Mouse (Mus musculus) megakaryocyte, embryonic 14.5 days (primary cell): ENCODE data around the gene Wnt1. TPM values are rescaled to one million over a fixed set of nuclear protein-coding genes. Genes with fewer than 3 reads are reported as not detected.

Experiments
- H3K27me3 ChIP-seq: replicated peaks from 2 replicates; pipeline ENCODE3; 2012; ENCODE audit warnings: inconsistent platforms
- H3K36me3 ChIP-seq: replicated peaks from 2 replicates; pipeline ENCODE3; 2012; ENCODE audit warnings: low read length, inconsistent platforms, mixed read lengths
- H3K4me1 ChIP-seq: 2 replicates; pipeline ENCODE4 v1.6.1; 2012; ENCODE audit warnings: inconsistent platforms
- H3K4me3 ChIP-seq: replicated peaks from 2 replicates; pipeline ENCODE3; 2012; ENCODE audit warnings: moderate library complexity, mild to moderate bottlenecking, inconsistent platforms
- H3K9me3 ChIP-seq: 2 replicates; pipeline ENCODE4 v1.6.1; 2012; ENCODE audit warnings: inconsistent platforms
- FLI1 ChIP-seq: IDR thresholded peaks from 2 replicates; pipeline ENCODE4 v1.6.1; 2012; ENCODE audit warnings: low read length, inconsistent platforms, mixed read lengths
- GATA1 ChIP-seq: IDR thresholded peaks from 3 replicates; pipeline ENCODE4 v1.6.1; 2012; ENCODE audit warnings: mixed read lengths, low read length, inconsistent platforms, borderline replicate concordance
- polyA plus RNA-seq: library from polyadenylated mRNA; stranded (reverse); fragments of >175 nt; gene quantifications from 2 replicates; pipeline ENCODE4 v1.2.3, GENCODE M21; 2012; ENCODE audit warnings: low replicate concordance; ENCODE audit not compliant: insufficient read depth

Gene Wnt1
- polyA plus RNA-seq, 1 experiment, result not detected

DNA sequence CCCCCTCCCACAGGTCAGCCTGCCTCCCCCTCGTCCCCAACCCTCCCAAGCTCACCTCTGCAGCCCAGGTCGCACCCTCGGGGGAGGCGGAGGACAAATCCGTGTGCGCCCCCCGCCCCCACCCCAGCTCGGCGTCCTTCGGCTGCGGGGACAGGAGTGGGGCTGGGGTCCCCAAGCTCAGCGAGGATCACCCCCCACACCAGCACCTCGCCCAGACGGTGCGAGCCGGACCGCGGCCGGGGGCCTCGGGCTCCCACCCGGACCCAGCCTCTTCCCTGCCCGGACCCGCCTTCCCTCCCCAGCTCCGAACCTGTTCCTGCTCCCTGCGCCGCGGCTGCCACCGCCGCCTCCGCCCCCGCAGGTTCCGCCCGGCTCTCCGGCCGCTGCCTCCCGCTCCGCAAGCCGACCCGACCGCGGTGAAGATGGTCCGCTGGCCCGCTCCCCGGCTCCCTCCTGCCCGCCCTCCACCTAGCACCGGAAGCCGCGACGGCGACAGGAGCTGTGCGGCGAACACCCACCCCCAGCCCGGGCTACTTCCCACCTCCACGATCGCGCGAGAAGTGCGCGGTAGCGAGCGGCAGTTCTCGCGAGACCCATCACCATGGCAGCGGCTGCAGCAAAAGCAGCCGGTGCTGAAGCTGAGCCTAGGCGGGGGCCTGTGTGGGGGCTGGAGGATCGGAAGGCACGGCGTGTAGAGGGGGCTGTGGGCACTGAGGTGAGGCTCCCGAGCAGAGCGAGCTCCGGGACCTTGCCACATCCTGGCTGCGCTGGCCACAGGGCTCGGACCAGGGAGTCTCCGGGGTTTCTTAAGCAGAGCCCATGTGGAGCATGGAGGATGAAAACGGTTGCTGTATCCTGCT is 26.8 kb upstream of the Wnt1 start, which contains the start of gene Arf3:
Arf3 (minus strand) TSS at position 545 of the 860 bp plus-strand sequence.
- TF ChIP-seq GATA1 (no peak), FLI1 (no peak)
- Histone ChIP-seq H3K27me3 (peaks cover 25% of the 10 kb centered on the region), H3K4me3 (peak within 1 kb of the TSS; percentile 96), H3K9me3 (no peaks in the 10 kb centered on the region), H3K36me3 (peaks cover 36% of the 10 kb centered on the region), H3K4me1 (peaks cover 36% of the 10 kb centered on the region)

- TF ChIP-seq FLI1, result no peak
- TF ChIP-seq GATA1, result no peak
- peaks cover 52% of the 10 kb centered on the region for H3K27me3 ChIP-seq
- H3K9me3 ChIP-seq, result no peaks in the 10 kb centered on the region
- H3K36me3 ChIP-seq, result peaks cover 7% of the 10 kb centered on the region
- H3K4me3 ChIP-seq, result no peak overlapping the region
- H3K4me1 ChIP-seq, result peaks cover 23% of the 10 kb centered on the region
These were observed 23.7 kb upstream of the Wnt1 start for GRCm38 (mm10) chr15:98765929-98766328.

GRCm38 (mm10) chr15:98768259-98768658 is 21.4 kb upstream of the Wnt1 start:
- Histone ChIP-seq H3K4me3 (no peak overlapping the region), H3K36me3 (no peaks in the 10 kb centered on the region), H3K4me1 (peaks cover 22% of the 10 kb centered on the region), H3K27me3 (peaks cover 75% of the 10 kb centered on the region), H3K9me3 (no peaks in the 10 kb centered on the region)
- TF ChIP-seq GATA1 (no peak), FLI1 (no peak)

DNA sequence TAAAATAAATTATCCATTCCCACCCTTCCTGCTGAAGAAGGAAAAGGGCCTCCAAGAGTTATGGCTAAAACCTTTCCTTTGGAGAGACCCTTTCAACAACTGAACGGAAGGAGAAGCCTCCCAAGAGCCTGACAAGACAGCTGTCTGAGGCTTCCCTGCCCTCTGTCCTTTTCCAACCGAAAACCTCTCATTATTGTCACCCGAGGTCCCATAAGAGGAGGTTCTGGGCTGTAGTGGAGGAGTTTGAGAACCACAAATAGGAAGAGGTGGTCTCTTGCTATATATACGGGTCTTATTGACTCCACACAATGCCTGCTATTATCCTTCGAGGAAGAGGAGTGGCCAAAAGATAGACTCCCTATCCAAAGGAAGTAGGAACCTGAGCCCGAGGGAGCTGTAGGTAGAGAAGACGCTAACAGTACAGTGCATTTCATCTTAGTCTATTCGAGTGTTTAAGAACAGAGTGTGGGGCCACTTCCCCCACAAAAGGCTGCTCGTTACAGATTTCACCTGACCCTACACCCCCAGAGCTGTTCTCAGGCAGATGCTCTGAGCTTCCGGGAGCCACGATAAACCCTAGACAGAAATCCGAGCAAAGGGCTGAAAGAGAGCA is 17.7 kb upstream of the Wnt1 start:
- peaks cover 28% of the 10 kb centered on the region for H3K4me1 ChIP-seq
- H3K9me3 ChIP-seq, result no peaks in the 10 kb centered on the region
- TF ChIP-seq GATA1 (no peak), FLI1 (no peak)
- no peaks in the 10 kb centered on the region for H3K36me3 ChIP-seq
- H3K4me3 ChIP-seq, result peak overlapping the region; percentile 90
- peaks cover 89% of the 10 kb centered on the region for H3K27me3 ChIP-seq

- H3K4me1 ChIP-seq, result peaks cover 36% of the 10 kb centered on the region
- H3K36me3 ChIP-seq, result no peaks in the 10 kb centered on the region
- peaks cover 93% of the 10 kb centered on the region for H3K27me3 ChIP-seq
- H3K9me3 ChIP-seq, result no peaks in the 10 kb centered on the region
- H3K4me3 ChIP-seq, result peak overlapping the region; percentile 90
- TF ChIP-seq FLI1 (no peak), GATA1 (no peak)
These were observed 17.0 kb upstream of the Wnt1 start for GRCm38 (mm10) chr15:98772511-98773211.

DNA sequence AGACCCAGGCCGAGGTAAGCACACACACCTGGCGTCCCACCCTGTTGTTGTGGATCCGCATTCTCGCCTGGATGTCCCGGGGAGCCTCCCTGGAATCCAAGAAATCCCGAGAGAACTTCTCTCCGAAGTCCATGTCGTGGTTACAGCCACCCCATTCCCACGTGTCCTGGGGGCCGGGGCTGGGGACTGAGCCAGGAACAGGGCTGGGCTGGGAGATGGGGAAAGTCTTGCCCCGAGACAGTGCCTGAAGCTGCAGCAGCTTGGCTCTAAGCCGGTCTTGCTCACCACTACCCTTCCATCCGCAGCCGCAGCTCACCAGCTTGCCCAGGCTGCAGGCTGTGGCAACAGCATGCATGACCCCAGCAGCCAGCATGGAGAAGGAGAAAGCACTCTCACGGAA is 15.6 kb upstream of the Wnt1 start:
- peaks cover 93% of the 10 kb centered on the region for H3K27me3 ChIP-seq
- H3K4me3 ChIP-seq, result peak overlapping the region; percentile 30
- TF ChIP-seq FLI1, result no peak
- no peak for TF ChIP-seq GATA1
- H3K4me1 ChIP-seq, result peaks cover 50% of the 10 kb centered on the region
- H3K36me3 ChIP-seq, result no peaks in the 10 kb centered on the region
- H3K9me3 ChIP-seq, result no peaks in the 10 kb centered on the region

GRCm38 (mm10) chr15:98775533-98775932 is 14.1 kb upstream of the Wnt1 start:
- Histone ChIP-seq H3K4me1 (peaks cover 64% of the 10 kb centered on the region), H3K36me3 (no peaks in the 10 kb centered on the region), H3K4me3 (no peak overlapping the region), H3K27me3 (peaks cover 96% of the 10 kb centered on the region), H3K9me3 (no peaks in the 10 kb centered on the region)
- TF ChIP-seq GATA1 (no peak), FLI1 (no peak)

- peak overlapping the region; percentile 85 for H3K4me3 ChIP-seq
- H3K27me3 ChIP-seq, result peaks cover 97% of the 10 kb centered on the region
- TF ChIP-seq FLI1 (no peak), GATA1 (no peak)
- H3K4me1 ChIP-seq, result peaks cover 66% of the 10 kb centered on the region
- no peaks in the 10 kb centered on the region for H3K36me3 ChIP-seq
- no peaks in the 10 kb centered on the region for H3K9me3 ChIP-seq
These were observed 13.2 kb upstream of the Wnt1 start for GRCm38 (mm10) chr15:98776280-98777004.

GRCm38 (mm10) chr15:98777005-98777616 is 12.5 kb upstream of the Wnt1 start:
- Histone ChIP-seq H3K4me3 (peak overlapping the region; percentile 89), H3K27me3 (peaks cover 97% of the 10 kb centered on the region), H3K4me1 (peaks cover 61% of the 10 kb centered on the region), H3K9me3 (no peaks in the 10 kb centered on the region), H3K36me3 (no peaks in the 10 kb centered on the region)
- TF ChIP-seq FLI1, result no peak
